Mouse (Mus musculus): ENCODE results near the gene Tat. TPM values are rescaled to one million over a fixed set of nuclear protein-coding genes. Genes with fewer than 3 reads are reported as not detected.

Gene Tat
- total and polyA plus RNA-seq, 2 experiments from 2014 or later = not detected

GRCm38 (mm10) chr8:109992951-109993350, 2.7 kb downstream of the Tat start:
- Histone ChIP-seq H3K9ac (no peak overlapping the region), H3K27ac (ENCODE audit: low read depth, low read length) (no peak overlapping the region), H3K27me3 (ENCODE audit: insufficient read depth, low read length) (no peaks in the 10 kb centered on the region), H3K4me1 (ENCODE audit: insufficient read depth) (no peaks in the 10 kb centered on the region), H3K4me3 (ENCODE audit: low read depth, low read length) (no peak overlapping the region), H3K9me3 (ENCODE audit: low read length) (no peaks in the 10 kb centered on the region), H3K36me3 (ENCODE audit: insufficient read depth) (no peaks in the 10 kb centered on the region), H3K4me2 (ENCODE audit: low read depth) (no peak overlapping the region)
- no peak for DNase-seq
- ATAC-seq = no peak
- WGBS = 82% methylated on average over 1 of the region's 1 CpGs
- TF ChIP-seq CTCF (IDR thresholded peaks at IDR 0.05; ENCODE audit: low read depth) = no peak

- no peak for TF ChIP-seq CTCF (IDR thresholded peaks at IDR 0.05; ENCODE audit: low read depth)
- Histone ChIP-seq H3K27me3 (ENCODE audit: insufficient read depth, low read length) (no peaks in the 10 kb centered on the region), H3K4me1 (ENCODE audit: insufficient read depth) (no peaks in the 10 kb centered on the region), H3K4me2 (ENCODE audit: low read depth) (no peak overlapping the region), H3K9me3 (ENCODE audit: low read length) (no peaks in the 10 kb centered on the region), H3K36me3 (ENCODE audit: insufficient read depth) (no peaks in the 10 kb centered on the region), H3K4me3 (ENCODE audit: low read depth, low read length) (no peak overlapping the region), H3K9ac (no peak overlapping the region), H3K27ac (ENCODE audit: low read depth, low read length) (no peak overlapping the region)
- WGBS = 69% methylated on average over 9 of the region's 9 CpGs
- ATAC-seq (no peak), DNase-seq (no peak)
Observed at GRCm38 (mm10) chr8:109997381-109997780, 7.1 kb downstream of the Tat start.

GRCm38 (mm10) chr8:109998066-109998465, 7.8 kb downstream of the Tat start:
- H3K9me3 ChIP-seq (ENCODE audit: low read length) = no peaks in the 10 kb centered on the region
- H3K9ac ChIP-seq = no peak overlapping the region
- no peaks in the 10 kb centered on the region for H3K4me1 ChIP-seq (ENCODE audit: insufficient read depth)
- 65% methylated on average over 7 of the region's 7 CpGs for WGBS
- H3K36me3 ChIP-seq (ENCODE audit: insufficient read depth) = no peaks in the 10 kb centered on the region
- no peak overlapping the region for H3K27ac ChIP-seq (ENCODE audit: low read depth, low read length)
- no peak for TF ChIP-seq CTCF (IDR thresholded peaks at IDR 0.05; ENCODE audit: low read depth)
- DNase-seq = no peak
- H3K4me3 ChIP-seq (ENCODE audit: low read depth, low read length) = no peak overlapping the region
- ATAC-seq = no peak
- H3K4me2 ChIP-seq (ENCODE audit: low read depth) = no peak overlapping the region
- H3K27me3 ChIP-seq (ENCODE audit: insufficient read depth, low read length) = no peaks in the 10 kb centered on the region

GRCm38 (mm10) chr8:109999974-110000373, 9.7 kb downstream of the Tat start:
- no peak for TF ChIP-seq CTCF (IDR thresholded peaks at IDR 0.05; ENCODE audit: low read depth)
- no peaks in the 10 kb centered on the region for H3K36me3 ChIP-seq (ENCODE audit: insufficient read depth)
- H3K4me1 ChIP-seq (ENCODE audit: insufficient read depth) = no peaks in the 10 kb centered on the region
- no peak overlapping the region for H3K9ac ChIP-seq
- DNase-seq (no peak), ATAC-seq (no peak)
- no peaks in the 10 kb centered on the region for H3K9me3 ChIP-seq (ENCODE audit: low read length)
- H3K4me2 ChIP-seq (ENCODE audit: low read depth) = no peak overlapping the region
- no peak overlapping the region for H3K4me3 ChIP-seq (ENCODE audit: low read depth, low read length)
- no peaks in the 10 kb centered on the region for H3K27me3 ChIP-seq (ENCODE audit: insufficient read depth, low read length)
- no peak overlapping the region for H3K27ac ChIP-seq (ENCODE audit: low read depth, low read length)
- 88% methylated on average over 10 of the region's 10 CpGs for WGBS

GRCm38 (mm10) chr8:110002953-110003352, 12.7 kb downstream of the Tat start:
- Histone ChIP-seq H3K9ac (no peak overlapping the region), H3K36me3 (ENCODE audit: insufficient read depth) (no peaks in the 10 kb centered on the region), H3K4me2 (ENCODE audit: low read depth) (no peak overlapping the region), H3K27ac (ENCODE audit: low read depth, low read length) (no peak overlapping the region), H3K4me3 (ENCODE audit: low read depth, low read length) (no peak overlapping the region), H3K9me3 (ENCODE audit: low read length) (no peaks in the 10 kb centered on the region), H3K4me1 (ENCODE audit: insufficient read depth) (peaks cover 5% of the 10 kb centered on the region; the same call in 1 of the 2 replicates), H3K27me3 (ENCODE audit: insufficient read depth, low read length) (no peaks in the 10 kb centered on the region)
- no peak for DNase-seq
- 40% methylated on average over 9 of the region's 9 CpGs for WGBS
- no peak for ATAC-seq
- TF ChIP-seq CTCF (IDR thresholded peaks at IDR 0.05; ENCODE audit: low read depth) = peak; percentile 50

- no peak for TF ChIP-seq CTCF (IDR thresholded peaks at IDR 0.05; ENCODE audit: low read depth)
- H3K4me2 ChIP-seq (ENCODE audit: low read depth) = no peak overlapping the region
- peaks cover 5% of the 10 kb centered on the region; the same call in 1 of the 2 replicates for H3K4me1 ChIP-seq (ENCODE audit: insufficient read depth)
- H3K9me3 ChIP-seq (ENCODE audit: low read length) = no peaks in the 10 kb centered on the region
- H3K4me3 ChIP-seq (ENCODE audit: low read depth, low read length) = no peak overlapping the region
- no peak for DNase-seq
- no peaks in the 10 kb centered on the region for H3K27me3 ChIP-seq (ENCODE audit: insufficient read depth, low read length)
- no peak overlapping the region for H3K9ac ChIP-seq
- no peak overlapping the region for H3K27ac ChIP-seq (ENCODE audit: low read depth, low read length)
- 79% methylated on average over 5 of the region's 5 CpGs for WGBS
- no peak for ATAC-seq
- H3K36me3 ChIP-seq (ENCODE audit: insufficient read depth) = no peaks in the 10 kb centered on the region
Observed at GRCm38 (mm10) chr8:110004300-110004699, 14.1 kb downstream of the Tat start.

- Histone ChIP-seq H3K9ac (no peak overlapping the region), H3K9me3 (ENCODE audit: low read length) (no peaks in the 10 kb centered on the region), H3K4me1 (ENCODE audit: insufficient read depth) (peaks cover 5% of the 10 kb centered on the region; the same call in 1 of the 2 replicates), H3K27me3 (ENCODE audit: insufficient read depth, low read length) (no peaks in the 10 kb centered on the region), H3K36me3 (ENCODE audit: insufficient read depth) (no peaks in the 10 kb centered on the region), H3K4me3 (ENCODE audit: low read depth, low read length) (no peak overlapping the region), H3K4me2 (ENCODE audit: low read depth) (no peak overlapping the region), H3K27ac (ENCODE audit: low read depth, low read length) (peak overlapping the region; percentile 73)
- 50% methylated on average over 17 of the region's 17 CpGs for WGBS
- ATAC-seq (peak; percentile 87), DNase-seq (peak; percentile 70)
- no peak for TF ChIP-seq CTCF (IDR thresholded peaks at IDR 0.05; ENCODE audit: low read depth)
Observed at GRCm38 (mm10) chr8:110006312-110007023, 16.2 kb downstream of the Tat start.
